Mouse (Mus musculus) adipocyte (in vitro differentiated cells): Measurements from ENCODE around the gene Lin28b.
"Not testable (repeated sequence)": the region's sequence is repeated elsewhere in the genome, so short reads cannot be mapped to it uniquely, and the experiment has no call there.

Experiments
- DNase-seq: peaks from one replicate; pipeline ENCODE4 v3.0.0-alpha.2; 2016; ENCODE audit warnings: low spot score

Lin28b gene

DNA sequence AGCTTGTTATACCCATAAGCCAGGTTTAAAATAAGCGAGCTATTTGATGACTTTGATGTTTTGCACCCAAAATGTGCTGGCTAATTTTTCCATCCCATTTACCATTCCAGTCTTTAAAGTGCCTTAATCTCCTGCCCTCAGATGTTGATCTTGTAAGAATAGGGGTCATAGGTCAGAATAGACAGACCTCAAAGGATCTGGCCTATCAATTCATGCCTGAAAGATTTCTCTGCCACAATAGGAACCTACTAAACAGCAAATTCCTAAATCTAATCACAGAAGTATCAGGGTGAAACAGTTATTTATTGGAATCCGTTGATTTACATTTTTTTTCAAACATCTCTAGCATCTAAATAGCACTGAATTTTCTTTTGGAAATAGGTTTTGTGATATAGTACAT, 74.5 kb downstream of the Lin28b start:
- DNase-seq, result no peak

- peak; percentile 16 for DNase-seq
These were observed 75.4 kb downstream of the Lin28b start for GRCm38 (mm10) chr10:45410624-45411341.

DNA sequence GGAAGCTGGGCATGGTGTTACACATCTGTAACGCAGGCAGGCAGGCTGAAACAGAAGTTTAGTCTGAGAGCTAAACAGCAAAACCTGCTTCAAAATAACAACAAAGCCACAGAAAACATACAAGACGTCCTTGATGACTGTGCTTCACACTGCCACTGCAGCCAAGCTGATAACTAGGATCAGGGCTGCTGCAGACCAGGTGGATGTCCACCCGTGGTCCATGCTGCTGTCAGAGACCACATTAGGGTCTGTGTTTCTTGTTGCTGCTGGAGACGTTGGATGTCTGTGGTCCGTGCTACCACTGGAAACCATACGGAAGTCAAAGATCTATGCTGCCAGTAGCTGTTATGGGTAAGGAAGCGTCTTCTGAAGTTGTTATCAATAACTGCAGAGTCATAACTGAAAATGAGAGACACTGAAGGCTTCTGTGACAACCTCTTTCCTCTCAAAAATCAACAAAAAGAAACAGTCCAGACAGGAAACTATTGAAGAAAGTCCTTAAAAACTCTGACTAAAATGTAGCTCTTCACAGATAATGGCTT, 86.4 kb downstream of the Lin28b start:
- DNase-seq, result no peak

DNA sequence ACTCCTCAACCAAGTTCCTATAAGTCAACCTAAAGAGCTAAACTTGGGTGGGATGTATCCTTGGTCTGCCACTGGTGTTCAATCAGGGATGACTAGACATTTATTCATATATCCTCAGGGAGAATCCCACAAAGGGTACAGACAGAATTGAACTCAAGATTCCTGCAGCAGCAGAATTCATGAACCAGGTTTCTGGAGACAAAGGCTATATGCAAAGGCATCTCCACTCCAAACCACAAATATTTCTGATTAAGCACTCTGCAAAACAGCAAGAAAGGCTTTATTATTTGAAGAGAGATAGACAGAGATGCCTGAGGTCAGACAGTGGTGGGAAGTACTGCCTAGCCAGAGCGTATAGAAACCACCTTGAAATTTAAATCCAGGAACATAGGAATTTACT, 88.0 kb downstream of the Lin28b start:
- DNase-seq, result no peak

DNA sequence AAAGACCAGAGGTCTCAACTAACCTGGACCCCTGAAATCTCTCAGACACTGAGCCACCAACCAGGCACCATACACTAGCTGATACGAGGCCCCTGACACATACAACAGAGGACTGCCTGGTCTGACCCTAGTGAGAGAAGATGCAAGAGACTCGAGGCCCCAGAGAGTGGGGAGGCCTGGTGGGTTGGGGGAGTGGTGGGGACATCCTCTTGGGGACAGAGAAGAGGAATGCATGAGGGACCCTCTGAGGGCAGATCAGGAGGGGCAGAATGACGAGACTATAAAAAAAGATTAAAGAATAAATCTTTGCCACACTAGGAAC, 103.6 kb downstream of the Lin28b start:
- no peak for DNase-seq

- DNase-seq, result peak; percentile 62
These were observed 104.1 kb downstream of the Lin28b start for GRCm38 (mm10) chr10:45381937-45382636.

DNA sequence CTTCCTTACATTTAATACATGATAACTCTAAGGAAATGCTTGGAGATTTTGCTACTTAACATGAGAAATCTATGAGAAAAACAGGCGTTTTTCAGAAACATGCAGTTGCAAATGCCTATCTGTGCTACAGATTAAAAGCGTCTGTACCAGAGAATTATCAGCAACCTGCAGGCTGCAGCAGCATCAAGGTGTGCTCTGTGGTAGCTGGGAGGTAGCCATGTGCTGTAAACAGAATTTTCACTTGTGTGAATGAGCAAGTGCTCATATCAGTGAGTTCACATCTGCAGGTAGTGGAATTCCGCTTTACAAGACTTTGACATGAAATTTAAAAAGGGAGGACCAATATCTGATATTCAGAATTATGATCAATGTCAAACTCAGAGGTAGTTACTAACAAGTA, 107.9 kb downstream of the Lin28b start:
- DNase-seq, result no peak

GRCm38 (mm10) chr10:45372994-45373692, 113.1 kb downstream of the Lin28b start:
- peak; percentile 85 for DNase-seq

- DNase-seq, result no peak
These were observed 115.7 kb downstream of the Lin28b start for GRCm38 (mm10) chr10:45370545-45370944.

- no peak for DNase-seq
These were observed 116.6 kb downstream of the Lin28b start for GRCm38 (mm10) chr10:45369639-45370038.

GRCm38 (mm10) chr10:45366987-45367705, 119.0 kb downstream of the Lin28b start:
- no peak for DNase-seq

DNA sequence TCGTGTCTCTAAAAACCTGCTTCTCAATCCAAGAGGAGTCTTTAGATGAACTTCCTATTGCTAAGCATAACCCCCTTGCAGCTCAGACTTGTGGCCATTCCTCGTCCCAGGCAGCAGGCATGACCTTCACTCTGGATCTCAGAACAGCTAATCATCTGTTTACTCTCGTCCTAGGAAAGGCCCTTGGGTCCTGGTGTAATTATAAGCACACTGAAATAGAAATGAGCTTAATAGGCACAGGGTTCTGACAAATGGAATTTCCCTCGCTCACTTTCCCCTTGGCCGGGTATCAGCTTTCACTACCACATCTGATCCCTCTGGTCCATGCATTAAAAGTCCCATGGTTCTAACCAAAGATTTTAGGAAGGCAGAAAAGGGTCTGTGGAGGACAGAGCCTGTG, 122.8 kb downstream of the Lin28b start:
- peak; percentile 51 for DNase-seq

- DNase-seq, result no peak
These were observed 130.1 kb downstream of the Lin28b start for GRCm38 (mm10) chr10:45356091-45356490.

GRCm38 (mm10) chr10:45348143-45348542, 138.1 kb downstream of the Lin28b start:
- not testable (repeated sequence) for DNase-seq

DNA sequence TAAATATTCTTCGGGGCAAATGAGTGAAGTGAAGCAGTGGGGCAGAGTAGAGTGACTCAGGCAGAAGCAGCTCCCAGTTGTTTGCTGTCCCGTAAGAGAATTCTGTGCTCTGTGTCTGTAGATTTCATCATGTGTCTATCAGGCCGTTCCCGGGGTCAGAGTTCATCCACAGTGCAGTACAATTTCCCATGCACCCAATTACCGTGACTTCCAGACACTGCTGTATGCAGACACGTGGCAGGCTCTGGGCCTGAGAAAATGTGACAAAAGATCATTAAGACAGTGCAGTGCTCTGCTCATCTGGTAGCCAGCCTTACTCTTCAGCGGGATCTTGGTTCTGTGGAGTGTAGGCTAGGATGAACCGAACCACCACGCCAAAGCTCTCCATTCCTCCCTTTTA, 141.0 kb downstream of the Lin28b start:
- peak; percentile 66 for DNase-seq

- DNase-seq, result no peak
These were observed 141.8 kb downstream of the Lin28b start for GRCm38 (mm10) chr10:45344381-45344780.

DNA sequence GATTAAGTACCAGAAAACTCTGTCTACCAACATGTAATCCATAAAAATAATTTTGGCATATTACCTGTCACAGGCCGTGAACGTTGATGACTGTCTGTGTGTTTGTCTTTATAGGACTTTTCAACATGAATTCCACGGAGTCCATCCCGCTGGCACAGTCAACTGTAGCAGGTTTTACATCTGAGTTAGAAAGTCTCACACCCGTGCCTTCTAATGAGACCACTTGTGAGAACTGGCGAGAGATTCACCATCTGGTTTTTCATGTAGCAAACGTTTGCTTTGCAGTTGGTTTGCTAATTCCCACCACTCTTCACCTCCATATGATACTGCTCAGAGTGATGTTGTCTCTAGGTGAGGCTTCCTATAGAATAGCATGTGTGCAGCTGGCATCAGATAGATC, 147.1 kb downstream of the Lin28b start:
- no peak for DNase-seq

DNA sequence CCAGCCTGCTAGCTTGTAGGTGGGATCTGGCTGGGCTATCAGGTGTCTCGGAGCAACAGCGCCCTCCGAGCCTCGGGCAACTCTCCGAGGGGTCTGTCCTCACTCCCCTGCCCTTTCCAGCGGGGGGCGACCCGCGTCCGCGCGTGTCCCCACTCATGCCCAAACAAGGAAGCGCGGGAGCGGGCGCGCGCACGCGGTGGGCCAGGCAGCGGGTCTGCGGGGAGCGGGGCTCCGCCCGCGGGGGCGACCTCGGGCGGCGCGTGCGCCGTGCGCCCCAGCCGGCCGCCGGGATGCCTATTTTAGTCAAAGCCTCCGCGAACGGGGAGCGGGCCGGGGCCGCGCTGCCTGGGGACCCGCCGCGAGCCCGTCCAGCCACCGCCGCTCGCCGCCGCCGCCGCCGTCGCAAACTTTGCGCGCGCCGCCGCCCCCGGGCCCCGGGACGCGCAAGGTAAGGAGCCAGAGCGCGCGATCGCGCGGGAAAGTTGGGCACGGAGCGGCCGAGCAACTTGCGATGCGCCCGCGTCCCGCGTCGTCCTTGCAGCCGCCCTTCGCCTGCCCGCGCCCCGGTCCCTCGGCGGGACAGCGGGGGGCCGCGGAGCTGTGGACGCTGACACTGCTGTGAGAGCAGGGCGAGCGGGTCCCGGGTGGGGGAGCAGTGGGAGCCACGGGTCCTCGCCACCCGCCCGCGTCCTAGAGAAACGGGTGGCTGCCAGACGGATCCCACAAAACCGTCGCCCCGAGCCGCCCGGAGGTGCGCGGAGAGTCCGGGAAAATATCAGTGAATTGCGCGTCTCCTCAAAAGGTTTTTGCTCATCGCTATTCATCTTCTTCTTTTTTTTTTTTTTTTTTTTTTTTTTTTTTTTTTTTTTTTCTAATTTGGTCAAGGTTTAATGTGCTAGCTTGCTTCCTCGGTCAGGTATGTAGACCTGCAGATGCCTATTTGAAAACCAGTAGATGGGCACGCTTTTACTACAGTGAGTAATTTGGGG, 150.5 kb downstream of the Lin28b start, which contains the start of gene Bves:
Gene Bves, plus strand, starts transcription at position 339 of the 989 bp plus-strand sequence.
- no peak for DNase-seq

DNA sequence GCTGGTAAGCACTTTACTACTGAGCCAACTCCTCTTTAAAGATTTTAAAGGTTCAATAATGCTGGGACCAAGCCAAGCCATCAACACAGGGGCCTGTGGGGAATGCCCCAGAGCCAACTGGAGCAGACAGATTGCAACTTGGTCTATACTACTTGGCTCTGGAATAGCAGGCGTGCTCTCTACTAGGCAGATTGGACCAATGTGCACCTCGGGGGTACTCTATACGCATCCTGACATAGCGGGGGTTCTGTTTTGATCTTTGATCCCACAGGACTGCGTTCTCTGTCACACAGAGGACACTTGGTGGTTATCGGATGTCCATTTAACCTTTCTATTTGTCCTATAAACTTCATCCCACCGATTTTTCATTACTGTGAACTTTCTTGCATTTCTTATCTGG, 151.3 kb downstream of the Lin28b start:
- DNase-seq, result no peak

- DNase-seq, result no peak
These were observed 157.8 kb downstream of the Lin28b start for GRCm38 (mm10) chr10:45328196-45329000.
